In the genomic region with DNA sequence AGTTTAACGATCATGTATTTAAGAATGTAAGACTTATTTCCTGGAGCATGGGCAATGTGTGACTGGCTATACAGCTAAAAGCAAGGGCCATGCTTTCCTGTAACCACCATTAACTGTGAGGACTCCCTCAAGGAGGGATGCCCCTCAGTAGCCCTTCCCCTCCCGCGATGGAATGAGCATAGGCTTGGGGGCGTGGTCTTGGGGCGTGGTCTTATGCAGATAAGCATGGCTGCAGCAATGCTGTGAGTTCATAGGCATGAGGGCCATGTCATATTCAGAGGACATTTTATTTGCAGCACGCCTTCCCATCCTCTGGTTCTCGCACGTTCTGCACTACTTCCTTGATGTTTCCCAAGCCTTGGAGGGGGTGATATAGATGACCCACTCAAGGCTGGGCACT, we compare ENCODE assay signal across 17 mouse cellular contexts.
DNase-seq lines count a peak whose midpoint lies in the region; ATAC-seq and TF ChIP-seq lines count a peak whose summit lies in the region.
"Had no signal": no experiment of that assay in that cellular context is flagged by ENCODE, and none has a peak within 500 bp of the region (broad histone marks: within the 10 kb centered on the region; RNA-seq: fewer than 3 reads in every experiment).

No protein-coding gene starts in this region.

- H3K27me3 ChIP-seq in lung, embryonic 14.5 days (ENCODE audit: insufficient read depth, low read length) = no peaks in the 10 kb centered on the region
- H3K27me3 ChIP-seq: embryonic facial prominence, embryonic 15.5 days; lung, embryonic 15.5 days had no signal

- no peaks in the 10 kb centered on the region for H3K36me3 ChIP-seq in lung, embryonic 14.5 days (ENCODE audit: insufficient read depth)
- H3K36me3 ChIP-seq: embryonic facial prominence, embryonic 15.5 days; forebrain, embryonic 10.5 days; hindbrain, embryonic 10.5 days; lung, embryonic 15.5 days had no signal

- no peaks in the 10 kb centered on the region for H3K4me1 ChIP-seq in lung, embryonic 14.5 days (ENCODE audit: insufficient read depth)
- H3K4me1 ChIP-seq: embryonic facial prominence, embryonic 15.5 days; forebrain, embryonic 10.5 days; lung, embryonic 15.5 days had no signal

- no peaks in the 10 kb centered on the region for H3K9me3 ChIP-seq in lung, embryonic 14.5 days (ENCODE audit: low read depth, low read length)
- H3K9me3 ChIP-seq: embryonic facial prominence, embryonic 15.5 days; forebrain, embryonic 10.5 days; hindbrain, embryonic 10.5 days; lung, embryonic 15.5 days had no signal

- peak; percentile 34 for DNase-seq in lung, embryonic 14.5 days
- DNase-seq in lung, postnatal 25 days (ENCODE audit: low spot score) = no peak
- peak; percentile 45 for DNase-seq in ZHBTc4 (ENCODE audit: low read depth, low spot score)
- peak; percentile 3 for DNase-seq in induced T-regulatory cell, adult 2 months (ENCODE audit: low read depth)
- peak; percentile 36 for DNase-seq in thymus, postnatal 4 days
- no peak for DNase-seq in cerebellum, postnatal 36 days
- DNase-seq in urinary bladder, postnatal 36 days (ENCODE audit: low spot score in 2 of 2) = no peak
- DNase-seq: B cell, adult 2 months; cerebellum, adult 9-11 months; gastrocnemius, postnatal 10 days; heart, adult 2 months; spleen, adult 18-20 months had no signal

- 41% methylated on average over 8 of the region's 8 CpGs for whole genome bisulfite sequencing in lung, embryonic 14.5 days

- no peak overlapping the region for H3K4me3 ChIP-seq in lung, embryonic 14.5 days (ENCODE audit: low read depth, low read length)
- H3K4me3 ChIP-seq: embryonic facial prominence, embryonic 15.5 days; forebrain, embryonic 10.5 days; heart, adult 2 months; hindbrain, embryonic 10.5 days; lung, embryonic 15.5 days had no signal

- TF ChIP-seq CTCF in lung, embryonic 14.5 days (IDR thresholded peaks at IDR 0.05; ENCODE audit: low read depth) = no peak

- ATAC-seq in lung, embryonic 14.5 days (ENCODE audit: insufficient read depth) = no peak
- ATAC-seq: midbrain, embryonic 16.5 days had no signal

- H3K4me2 ChIP-seq in lung, embryonic 14.5 days = no peak overlapping the region
- H3K4me2 ChIP-seq: embryonic facial prominence, embryonic 15.5 days; lung, embryonic 15.5 days had no signal

- H3K27ac ChIP-seq in lung, embryonic 14.5 days (ENCODE audit: low read depth) = no peak overlapping the region
- H3K27ac ChIP-seq: embryonic facial prominence, embryonic 15.5 days; forebrain, embryonic 10.5 days; heart, adult 2 months; hindbrain, embryonic 10.5 days; lung, embryonic 15.5 days had no signal

- no peak overlapping the region for H3K9ac ChIP-seq in lung, embryonic 14.5 days
- H3K9ac ChIP-seq: embryonic facial prominence, embryonic 15.5 days; lung, embryonic 15.5 days had no signal

Comparison
In these comparisons a context has a peak if more than half of its experiments do, and no peak if none do; other contexts are left out.
1. DNase-seq: peak in lung, embryonic 14.5 days (single experiment), ZHBTc4 (single experiment), induced T-regulatory cell, adult 2 months (single experiment) and thymus, postnatal 4 days (single experiment); none in lung, postnatal 25 days (single experiment), cerebellum, postnatal 36 days (0 of 2) and urinary bladder, postnatal 36 days (0 of 2).